Comparison of ENCODE assay signal across 20 mouse cellular contexts in genomic region chr16:92874015-92874414, GRCm38 (mm10). TPM values are rescaled to one million over a fixed set of nuclear protein-coding genes. Genes with fewer than 3 reads are reported as not detected.
DNase-seq lines count a peak whose midpoint lies in the region; ATAC-seq and TF ChIP-seq lines count a peak whose summit lies in the region.
"Had no signal": no experiment of that assay in that cellular context is flagged by ENCODE, and none has a peak within 500 bp of the region (broad histone marks: within the 10 kb centered on the region; RNA-seq: fewer than 3 reads in every experiment).

No protein-coding gene starts in this region.

- no peaks in the 10 kb centered on the region for H3K79me2 ChIP-seq in CH12.LX (replicated peaks; ENCODE audit: control insufficient read depth, extremely low read depth, insufficient read depth, poor library complexity, severe bottlenecking)

- H3K9ac ChIP-seq in CH12.LX (ENCODE audit: insufficient read depth, low read depth), result no peak overlapping the region
- H3K9ac ChIP-seq: forebrain, embryonic 15.5 days; heart, embryonic 15.5 days; limb, embryonic 15.5 days had no signal

- H3K9me3 ChIP-seq in CH12.LX (replicated peaks; ENCODE audit: low read length), result no peaks in the 10 kb centered on the region
- H3K9me3 ChIP-seq: forebrain, embryonic 15.5 days; heart, embryonic 15.5 days; hindbrain, embryonic 10.5 days; limb, embryonic 15.5 days had no signal

- peak overlapping the region; percentile 16; the same call in 1 of the 2 replicates for H3K4me2 ChIP-seq in CH12.LX (ENCODE audit: insufficient read depth, low read depth, poor library complexity, severe bottlenecking)
- H3K4me2 ChIP-seq: forebrain, embryonic 15.5 days; heart, embryonic 15.5 days; limb, embryonic 15.5 days had no signal

- no peak overlapping the region for H3K27ac ChIP-seq in CH12.LX (ENCODE audit: insufficient read depth, low read depth)
- H3K27ac ChIP-seq: forebrain, embryonic 15.5 days; heart, embryonic 15.5 days; hindbrain, embryonic 10.5 days; limb, embryonic 15.5 days had no signal

- H3K4me1 ChIP-seq in lung, adult 2 months (ENCODE audit: control insufficient read depth, insufficient read depth, low read length), result no peaks in the 10 kb centered on the region
- peaks cover 13 to 18% of the 10 kb centered on the region in 2 experiments for H3K4me1 ChIP-seq in CH12.LX (ENCODE audit: control insufficient read depth in 1 of 2, insufficient read depth in 2 of 2)
- H3K4me1 ChIP-seq: forebrain, embryonic 15.5 days; heart, embryonic 15.5 days; hindbrain, embryonic 10.5 days; limb, embryonic 15.5 days had no signal

- H3K36me3 ChIP-seq in CH12.LX (replicated peaks in 1 of 2; ENCODE audit: control insufficient read depth in 1 of 2, insufficient read depth in 1 of 2, low read length in 1 of 2), result no peaks in the 10 kb centered on the region
- H3K36me3 ChIP-seq: forebrain, embryonic 15.5 days; heart, embryonic 15.5 days; hindbrain, embryonic 10.5 days; limb, embryonic 15.5 days had no signal

- no peak; the same call in none of the 2 replicates for TF ChIP-seq RAD21 in CH12.LX (IDR thresholded peaks at IDR 0.05; ENCODE audit: low read depth, low read length)

- in situ Hi-C loops in CH12.LX (cut with MboI; ENCODE audit: low pct_ligation_motif_present, low pct_unique_long_range_greater_than_20kb, low sequenced_read_pairs), result no loop called here

- TF ChIP-seq POLR2A in lung, adult 2 months (IDR thresholded peaks at IDR 0.05; ENCODE audit: borderline replicate concordance, extremely low read depth, low read depth, low read length), result no peak
- no peak for TF ChIP-seq POLR2A in CH12.LX (IDR thresholded peaks at IDR 0.05; ENCODE audit: low read depth, low read length)

- TF ChIP-seq EP300 in CH12.LX (IDR thresholded peaks at IDR 0.05; ENCODE audit: low read length), result peak; percentile 92

- ATAC-seq in hematopoietic stem cell, adult 5-6 weeks (replicated peaks in 1 of 2; ENCODE audit: insufficient read depth in 1 of 2, low FRiP score in 2 of 2, low TSS enrichment in 1 of 2, low read depth in 1 of 2, poor library complexity in 2 of 2, severe bottlenecking in 2 of 2), result peak; percentile 82 to 89
- peak; percentile 92 for ATAC-seq in neutrophil, adult 5-6 weeks (ENCODE audit: extremely low read depth, insufficient number of reproducible peaks, low FRiP score, poor library complexity, severe bottlenecking)
- ATAC-seq: forebrain, embryonic 15.5 days had no signal

- TF ChIP-seq CTCF in lung, adult 2 months (IDR thresholded peaks at IDR 0.05; ENCODE audit: insufficient read depth, low read length), result no peak
- no peak for TF ChIP-seq CTCF in CH12.LX (conservative IDR thresholded peaks at IDR 0.05 in 1 of 2, IDR thresholded peaks at IDR 0.05 in 1 of 2; ENCODE audit: low read depth in 2 of 2, low read length in 2 of 2)

- no peak overlapping the region for H3K4me3 ChIP-seq in lung, adult 2 months (replicated peaks; ENCODE audit: extremely low read depth, low read depth, low read length)
- no peak overlapping the region for H3K4me3 ChIP-seq in CH12.LX (replicated peaks in 1 of 3; ENCODE audit: low read depth in 2 of 3, low read length in 2 of 3, poor library complexity in 1 of 3)
- H3K4me3 ChIP-seq: erythroblast, embryonic 14.5 days; forebrain, embryonic 15.5 days; heart, embryonic 15.5 days; hindbrain, embryonic 10.5 days; limb, embryonic 15.5 days had no signal

- 84% methylated on average over 3 of the region's 3 CpGs for WGBS in lung, adult 2 months

- H3K27me3 ChIP-seq in CH12.LX (replicated peaks), result no peaks in the 10 kb centered on the region
- H3K27me3 ChIP-seq: forebrain, embryonic 15.5 days; limb, embryonic 15.5 days had no signal

- DNase-seq in lung, postnatal 36 days, result peak; percentile 16
- DNase-seq in lung, adult 2 months, result no peak
- peak; percentile 90 for DNase-seq in CH12.LX (ENCODE audit: extremely low read depth)
- DNase-seq in frontal cortex, postnatal 14 days (ENCODE audit: low spot score in 2 of 2), result no peak
- no peak for DNase-seq in T-cell, adult 2 months (ENCODE audit: low spot score)
- DNase-seq: cerebellum, adult 11 months; cerebellum, postnatal 14 days; kidney, adult 9 months; kidney, postnatal 36 days; lung, postnatal 10 days; midbrain, embryonic 14.5 days; right cerebral cortex, adult 18-20 months; thymus, postnatal 36 days had no signal

- dilution Hi-C loops in CH12.LX (cut with MboI; ENCODE audit: extremely low pct_ligation_motif_present, extremely low pct_unique_long_range_greater_than_20kb, low sequenced_read_pairs), result no loop called here

TF ChIP-seq in CH12.LX, 34 proteins besides CTCF, POLR2A, EP300 and RAD21:
- TF ChIP-seq GABPA (IDR thresholded peaks at IDR 0.05; ENCODE audit: insufficient replicate concordance, low read depth, low read length) (no peak), UBTF (IDR thresholded peaks at IDR 0.05; ENCODE audit: low read depth, low read length) (no peak), MEF2A (IDR thresholded peaks at IDR 0.05; ENCODE audit: borderline replicate concordance, low read depth, low read length) (peak; percentile 54; the same call in 1 of the 2 replicates), CHD1 (IDR thresholded peaks at IDR 0.05; ENCODE audit: low read depth, low read length) (no peak), USF2 (conservative IDR thresholded peaks at IDR 0.05; ENCODE audit: low read depth, low read length) (no peak), MAZ (IDR thresholded peaks at IDR 0.05; ENCODE audit: low read depth, low read length) (peak; percentile 74; the same call in 1 of the 2 replicates), ZKSCAN1 (IDR thresholded peaks at IDR 0.05; ENCODE audit: borderline replicate concordance, low read depth, low read length) (no peak), RCOR1 (conservative IDR thresholded peaks at IDR 0.05; ENCODE audit: low read depth, low read length) (no peak), ZMIZ1 (IDR thresholded peaks at IDR 0.05; ENCODE audit: low read depth, low read length) (no peak), SIN3A (IDR thresholded peaks at IDR 0.05; ENCODE audit: low read length) (no peak), IRF4 (IDR thresholded peaks at IDR 0.05; ENCODE audit: low read depth, low read length) (peak; percentile 95), BHLHE40 (IDR thresholded peaks at IDR 0.05; ENCODE audit: low read depth, low read length) (no peak), KAT2A (IDR thresholded peaks at IDR 0.05; ENCODE audit: insufficient replicate concordance, low read length) (no peak), E2F4 (IDR thresholded peaks at IDR 0.05; ENCODE audit: insufficient replicate concordance, low read depth, low read length) (no peak), HCFC1 (IDR thresholded peaks at IDR 0.05; ENCODE audit: low read depth, low read length) (no peak), ELF1 (IDR thresholded peaks at IDR 0.05; ENCODE audit: low read depth, low read length) (peak; percentile 74), TCF12 (IDR thresholded peaks at IDR 0.05; ENCODE audit: low read depth, low read length) (0 out of 2 replicates have a peak, but pooled peaks have one; percentile 53), SMC3 (IDR thresholded peaks at IDR 0.05; ENCODE audit: low read depth, low read length) (no peak), MYC (IDR thresholded peaks at IDR 0.05; ENCODE audit: low read depth, low read length) (no peak), JUN (IDR thresholded peaks at IDR 0.05; ENCODE audit: insufficient read depth, low read depth, low read length) (no peak)

RNA-seq across cellular contexts. Expression of gene Runx1, which starts 48.1 kb away (rescaled TPM):
- polyA plus RNA-seq in lung, adult 2 months (2012; rRNA removed), result 32.5 and 34.0 TPM in 2 replicates
- total RNA-seq in CH12.LX (2012; rRNA removed) (4.7 and 5.9 TPM in 2 replicates), CH12.LX (2014; rRNA removed) (3.1 and 3.2 TPM in 2 replicates)
- polyA plus RNA-seq in CH12.LX (2012; ENCODE audit: insufficient read length, low read depth), result 9.1 and 10.9 TPM in 2 replicates
- total RNA-seq in hematopoietic stem cell, adult 5-6 weeks (2017), result 47.3 and 66.9 TPM in 2 replicates
- 63.7 and 69.4 TPM in 2 replicates for total RNA-seq in neutrophil, adult 5-6 weeks (2017)

Comparison
In these comparisons a context has a peak if more than half of its experiments do, and no peak if none do; other contexts are left out.
1. DNase-seq: peak in lung, postnatal 36 days (single experiment) and CH12.LX (single experiment); none in lung, adult 2 months (single experiment), frontal cortex, postnatal 14 days (0 of 2) and T-cell, adult 2 months (single experiment).